Mouse (Mus musculus): ENCODE results near the gene Fam216a. TPM values are rescaled to one million over a fixed set of nuclear protein-coding genes. Genes with fewer than 3 reads are reported as not detected.

The Fam216a gene
- polyA plus RNA-seq, 1 experiment: 57.2 TPM

- Histone ChIP-seq H3K4me3 (ENCODE audit: insufficient read depth, low read length) (peak within 1 kb of the TSS; percentile 78), H3K4me1 (ENCODE audit: control insufficient read depth, insufficient read depth, low read length) (peaks cover 3% of the 10 kb centered on the region; the same call in 1 of the 2 replicates), H3K27ac (ENCODE audit: insufficient read depth, low read length) (no peak within 1 kb of the TSS)
- TF ChIP-seq CTCF (IDR thresholded peaks at IDR 0.05; ENCODE audit: borderline replicate concordance, insufficient read depth, low read length) (peak; percentile 98), POLR2A (IDR thresholded peaks at IDR 0.05; ENCODE audit: low read depth, low read length) (peak; percentile 78)
Measured at GRCm38 (mm10) chr5:122391786-122392180, 19.6 kb upstream of the Fam216a start, which contains the start of gene Arpc3. TSS of gene Arpc3 (plus strand) at chr5:122391878.

- H3K4me1 ChIP-seq (ENCODE audit: control insufficient read depth, insufficient read depth, low read length): peaks cover 3% of the 10 kb centered on the region; the same call in 1 of the 2 replicates
- H3K4me3 ChIP-seq (ENCODE audit: insufficient read depth, low read length): no peak overlapping the region
- H3K27ac ChIP-seq (ENCODE audit: insufficient read depth, low read length): no peak overlapping the region
- TF ChIP-seq CTCF (IDR thresholded peaks at IDR 0.05; ENCODE audit: borderline replicate concordance, insufficient read depth, low read length): no peak
- TF ChIP-seq POLR2A (IDR thresholded peaks at IDR 0.05; ENCODE audit: low read depth, low read length): no peak
Measured at GRCm38 (mm10) chr5:122391178-122391785, 19.1 kb upstream of the Fam216a start.

GRCm38 (mm10) chr5:122390671-122391070 lies 18.5 kb upstream of the Fam216a start:
- Histone ChIP-seq H3K4me3 (ENCODE audit: insufficient read depth, low read length) (no peak overlapping the region), H3K4me1 (ENCODE audit: control insufficient read depth, insufficient read depth, low read length) (peaks cover 3% of the 10 kb centered on the region; the same call in 1 of the 2 replicates), H3K27ac (ENCODE audit: insufficient read depth, low read length) (no peak overlapping the region)
- no peak for TF ChIP-seq CTCF (IDR thresholded peaks at IDR 0.05; ENCODE audit: borderline replicate concordance, insufficient read depth, low read length)
- TF ChIP-seq POLR2A (IDR thresholded peaks at IDR 0.05; ENCODE audit: low read depth, low read length): no peak

GRCm38 (mm10) chr5:122390006-122390405 lies 17.8 kb upstream of the Fam216a start:
- peaks cover 3% of the 10 kb centered on the region; the same call in 1 of the 2 replicates for H3K4me1 ChIP-seq (ENCODE audit: control insufficient read depth, insufficient read depth, low read length)
- TF ChIP-seq CTCF (IDR thresholded peaks at IDR 0.05; ENCODE audit: borderline replicate concordance, insufficient read depth, low read length) (no peak), POLR2A (IDR thresholded peaks at IDR 0.05; ENCODE audit: low read depth, low read length) (no peak)
- H3K4me3 ChIP-seq (ENCODE audit: insufficient read depth, low read length): no peak overlapping the region
- no peak overlapping the region for H3K27ac ChIP-seq (ENCODE audit: insufficient read depth, low read length)

- Histone ChIP-seq H3K4me3 (ENCODE audit: insufficient read depth, low read length) (no peak overlapping the region), H3K27ac (ENCODE audit: insufficient read depth, low read length) (no peak overlapping the region), H3K4me1 (ENCODE audit: control insufficient read depth, insufficient read depth, low read length) (no peaks in the 10 kb centered on the region)
- peak; percentile 96 for TF ChIP-seq CTCF (IDR thresholded peaks at IDR 0.05; ENCODE audit: borderline replicate concordance, insufficient read depth, low read length)
- no peak for TF ChIP-seq POLR2A (IDR thresholded peaks at IDR 0.05; ENCODE audit: low read depth, low read length)
Measured at GRCm38 (mm10) chr5:122379374-122380155, 7.4 kb upstream of the Fam216a start.

- no peak for TF ChIP-seq CTCF (IDR thresholded peaks at IDR 0.05; ENCODE audit: borderline replicate concordance, insufficient read depth, low read length)
- no peak for TF ChIP-seq POLR2A (IDR thresholded peaks at IDR 0.05; ENCODE audit: low read depth, low read length)
- Histone ChIP-seq H3K27ac (ENCODE audit: insufficient read depth, low read length) (no peak overlapping the region), H3K4me1 (ENCODE audit: control insufficient read depth, insufficient read depth, low read length) (no peaks in the 10 kb centered on the region), H3K4me3 (ENCODE audit: insufficient read depth, low read length) (no peak overlapping the region)
Measured at GRCm38 (mm10) chr5:122378171-122378570, 6.0 kb upstream of the Fam216a start.

GRCm38 (mm10) chr5:122377101-122377833 lies 5.1 kb upstream of the Fam216a start:
- TF ChIP-seq CTCF (IDR thresholded peaks at IDR 0.05; ENCODE audit: borderline replicate concordance, insufficient read depth, low read length): no peak
- no peak for TF ChIP-seq POLR2A (IDR thresholded peaks at IDR 0.05; ENCODE audit: low read depth, low read length)
- no peaks in the 10 kb centered on the region for H3K4me1 ChIP-seq (ENCODE audit: control insufficient read depth, insufficient read depth, low read length)
- H3K27ac ChIP-seq (ENCODE audit: insufficient read depth, low read length): no peak overlapping the region
- no peak overlapping the region for H3K4me3 ChIP-seq (ENCODE audit: insufficient read depth, low read length)

- Histone ChIP-seq H3K4me1 (ENCODE audit: control insufficient read depth, insufficient read depth, low read length) (no peaks in the 10 kb centered on the region), H3K4me3 (ENCODE audit: insufficient read depth, low read length) (peak overlapping the region; percentile 73), H3K27ac (ENCODE audit: insufficient read depth, low read length) (peak overlapping the region; percentile 15; the same call in 1 of the 2 replicates)
- no peak for TF ChIP-seq CTCF (IDR thresholded peaks at IDR 0.05; ENCODE audit: borderline replicate concordance, insufficient read depth, low read length)
- TF ChIP-seq POLR2A (IDR thresholded peaks at IDR 0.05; ENCODE audit: low read depth, low read length): no peak
Measured at GRCm38 (mm10) chr5:122372878-122373277, 714 bp upstream of the Fam216a start.

- peak within 1 kb of the TSS; percentile 83 for H3K4me3 ChIP-seq (ENCODE audit: insufficient read depth, low read length)
- TF ChIP-seq POLR2A (IDR thresholded peaks at IDR 0.05; ENCODE audit: low read depth, low read length): peak; percentile 36
- no peak for TF ChIP-seq CTCF (IDR thresholded peaks at IDR 0.05; ENCODE audit: borderline replicate concordance, insufficient read depth, low read length)
- peak within 1 kb of the TSS; percentile 94 for H3K27ac ChIP-seq (ENCODE audit: insufficient read depth, low read length)
- H3K4me1 ChIP-seq (ENCODE audit: control insufficient read depth, insufficient read depth, low read length): no peaks in the 10 kb centered on the region
Measured at GRCm38 (mm10) chr5:122371591-122372191, 473 bp downstream of the Fam216a start, which contains the start of gene Gpn3. TSS of gene Gpn3 (plus strand) at chr5:122371876.
